Mouse (Mus musculus): ENCODE data around the gene Cldn3.
"Not testable (repeated sequence)": the region's sequence is repeated elsewhere in the genome, so short reads cannot be mapped to it uniquely, and the experiment has no call there.

Cldn3 gene

DNA sequence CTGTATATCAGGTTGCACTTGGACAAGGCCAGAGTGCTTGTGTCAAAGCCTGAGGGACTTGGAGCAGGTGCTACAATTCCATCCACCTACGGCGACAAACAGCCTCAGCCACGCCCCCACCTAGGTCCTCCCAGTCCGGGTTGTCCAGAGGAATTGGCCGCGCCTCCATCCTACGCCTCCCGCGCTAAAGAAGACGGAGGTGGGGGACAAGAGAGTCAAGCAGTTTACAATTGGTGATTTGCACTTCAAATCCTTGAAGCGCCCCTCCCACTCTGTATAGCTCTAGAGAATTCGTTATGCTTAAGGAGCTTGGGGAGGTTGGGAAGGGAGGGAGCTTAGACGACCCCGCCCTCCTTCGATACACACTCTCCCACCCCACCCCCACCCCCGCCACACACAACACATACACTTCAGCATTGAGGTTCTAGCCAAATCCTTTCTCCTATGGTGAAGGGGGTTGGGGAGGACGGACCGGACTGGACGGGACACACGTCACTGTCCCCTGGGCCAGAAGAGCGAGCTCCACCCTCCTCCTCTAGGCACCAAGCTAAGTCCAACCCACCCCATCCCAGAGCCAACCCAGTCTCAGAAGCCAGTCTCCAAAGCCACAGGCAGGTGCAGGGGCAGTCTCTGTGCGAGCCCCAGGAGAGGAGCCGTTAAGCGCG lies at the start of gene Cldn3:
Gene Cldn3, plus strand, starts transcription at position 582 of the 665 bp plus-strand sequence.
- peak; percentile 79 for DNase-seq

DNA sequence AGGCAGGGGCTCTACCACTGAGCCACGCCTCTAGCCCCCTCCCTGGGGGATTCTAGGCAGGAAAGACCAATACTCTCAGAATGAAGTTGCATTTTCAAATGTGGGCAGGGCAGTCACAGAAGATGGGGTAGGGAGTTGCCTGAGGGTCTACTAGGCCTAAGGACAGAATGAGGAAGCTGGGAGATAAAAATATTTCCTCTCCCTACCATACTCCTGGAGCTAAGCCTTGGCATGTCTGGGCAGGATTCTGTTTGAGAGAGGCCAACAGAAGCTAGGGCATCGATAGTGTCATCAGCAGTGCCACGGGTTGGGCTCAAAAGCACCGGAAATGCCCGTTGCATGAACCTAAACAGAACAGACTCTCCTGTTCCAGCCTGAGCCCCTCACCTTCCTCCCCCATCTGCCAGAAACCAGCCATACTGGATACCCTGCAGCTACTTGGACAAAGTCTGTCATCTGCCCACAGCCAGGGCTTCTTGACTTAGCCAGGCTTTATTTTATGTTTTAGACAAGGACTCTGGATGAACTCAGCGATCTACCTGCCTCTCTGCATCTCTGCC lies 49.3 kb upstream of the Cldn3 start:
- no peak for DNase-seq

DNA sequence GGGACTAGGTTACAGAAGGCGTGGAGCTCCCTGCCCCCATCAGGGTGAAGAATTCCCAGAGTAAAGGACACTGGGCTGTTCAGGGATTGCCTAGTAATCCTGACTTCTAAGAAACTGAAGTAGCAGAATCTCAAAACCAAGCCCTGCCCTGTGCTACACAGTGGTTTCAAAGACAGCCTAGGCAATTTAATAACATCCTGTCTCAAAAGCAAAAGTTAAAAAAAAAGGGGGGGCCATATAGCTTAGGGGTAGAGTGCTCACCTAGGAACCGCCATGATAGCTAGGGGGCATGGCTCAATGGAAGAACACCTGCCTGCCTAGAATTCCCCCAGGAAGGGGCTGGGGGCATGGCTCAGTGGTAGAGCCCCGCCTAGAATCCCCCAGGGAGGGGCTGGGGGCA lies 46.9 kb upstream of the Cldn3 start:
- no peak for DNase-seq

- DNase-seq = not testable (repeated sequence)
Observed at GRCm38 (mm10) chr5:134939554-134939953, 46.5 kb upstream of the Cldn3 start.

DNA sequence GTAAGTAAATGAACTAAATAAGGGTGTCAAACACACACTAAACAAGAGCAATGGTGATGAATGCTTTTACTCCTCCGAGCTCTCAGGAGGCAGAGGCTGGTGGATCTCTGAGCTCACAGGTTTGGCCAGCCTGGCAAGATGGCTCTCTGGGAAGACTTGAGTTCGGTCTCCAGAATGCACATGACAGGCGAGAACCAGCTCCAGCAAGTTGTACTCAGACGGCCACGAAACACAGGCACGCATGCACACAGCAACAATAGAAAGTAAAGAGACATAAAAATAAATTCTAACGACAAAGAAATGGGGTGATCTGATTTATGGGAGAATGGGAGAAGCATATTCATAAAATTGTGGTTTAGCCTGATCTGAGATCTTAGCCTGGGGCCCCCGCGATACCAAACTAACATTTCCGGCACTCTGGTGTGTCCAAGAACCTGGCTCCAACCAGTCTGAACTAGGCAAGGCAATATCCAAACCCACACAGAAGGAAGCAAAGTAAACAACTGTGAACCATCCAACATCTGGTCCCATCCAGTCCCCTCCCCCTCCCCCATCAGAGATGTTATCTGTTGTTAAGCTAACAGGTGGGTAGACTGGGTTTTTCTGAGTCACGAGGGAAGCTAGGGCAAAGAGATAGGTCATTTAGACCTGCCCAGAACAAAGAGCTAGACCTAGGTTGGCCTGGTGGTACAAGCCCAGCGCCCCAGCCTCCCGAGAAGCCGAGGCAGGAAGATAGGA lies 44.4 kb upstream of the Cldn3 start:
- peak; percentile 42 for DNase-seq

- DNase-seq = no peak
Observed at GRCm38 (mm10) chr5:134942740-134943139, 43.3 kb upstream of the Cldn3 start.

- no peak for DNase-seq
Observed at GRCm38 (mm10) chr5:134944179-134944578, 41.8 kb upstream of the Cldn3 start.

GRCm38 (mm10) chr5:134945266-134945959 lies 40.6 kb upstream of the Cldn3 start:
- DNase-seq = no peak

GRCm38 (mm10) chr5:134946063-134946856 lies 39.8 kb upstream of the Cldn3 start:
- no peak for DNase-seq

- DNase-seq = peak; percentile 70
Observed at GRCm38 (mm10) chr5:134946857-134947255, 39.2 kb upstream of the Cldn3 start, which contains the start of gene Cldn4. Gene Cldn4 (minus strand): TSS chr5:134946934.

DNA sequence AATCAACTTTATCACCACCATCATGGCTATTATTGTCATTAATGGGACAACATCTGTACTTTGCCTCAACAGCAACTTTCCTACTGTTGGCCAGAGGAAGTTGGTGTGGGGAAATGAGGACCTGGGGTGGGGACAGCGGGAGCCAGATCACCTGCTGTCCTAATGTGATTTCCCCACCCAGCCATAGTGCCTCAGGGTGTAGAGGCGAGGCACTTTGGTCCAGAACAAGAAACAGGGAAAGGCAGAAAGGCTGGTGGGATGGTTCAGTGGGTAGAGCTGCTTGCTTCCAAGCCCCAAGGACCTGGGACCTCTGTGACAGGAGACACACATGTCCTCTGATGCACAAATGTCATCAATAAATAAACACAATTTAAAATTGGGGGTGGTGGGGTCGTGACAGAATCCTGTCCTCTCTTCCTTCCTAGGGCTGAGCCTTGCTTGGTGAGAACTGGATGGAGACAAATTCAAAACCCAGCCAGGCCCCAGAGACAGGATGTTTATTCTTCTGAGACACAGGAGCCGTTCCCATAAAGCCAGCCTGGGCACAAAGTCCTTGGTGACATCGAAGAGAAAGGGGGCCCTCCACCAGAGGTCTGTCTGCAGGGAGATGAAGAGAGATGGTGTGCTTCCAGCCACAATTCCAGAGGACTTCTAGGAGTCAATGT lies 38.5 kb upstream of the Cldn3 start:
- DNase-seq = no peak

GRCm38 (mm10) chr5:134948085-134948439 lies 38.0 kb upstream of the Cldn3 start:
- no peak for DNase-seq

DNA sequence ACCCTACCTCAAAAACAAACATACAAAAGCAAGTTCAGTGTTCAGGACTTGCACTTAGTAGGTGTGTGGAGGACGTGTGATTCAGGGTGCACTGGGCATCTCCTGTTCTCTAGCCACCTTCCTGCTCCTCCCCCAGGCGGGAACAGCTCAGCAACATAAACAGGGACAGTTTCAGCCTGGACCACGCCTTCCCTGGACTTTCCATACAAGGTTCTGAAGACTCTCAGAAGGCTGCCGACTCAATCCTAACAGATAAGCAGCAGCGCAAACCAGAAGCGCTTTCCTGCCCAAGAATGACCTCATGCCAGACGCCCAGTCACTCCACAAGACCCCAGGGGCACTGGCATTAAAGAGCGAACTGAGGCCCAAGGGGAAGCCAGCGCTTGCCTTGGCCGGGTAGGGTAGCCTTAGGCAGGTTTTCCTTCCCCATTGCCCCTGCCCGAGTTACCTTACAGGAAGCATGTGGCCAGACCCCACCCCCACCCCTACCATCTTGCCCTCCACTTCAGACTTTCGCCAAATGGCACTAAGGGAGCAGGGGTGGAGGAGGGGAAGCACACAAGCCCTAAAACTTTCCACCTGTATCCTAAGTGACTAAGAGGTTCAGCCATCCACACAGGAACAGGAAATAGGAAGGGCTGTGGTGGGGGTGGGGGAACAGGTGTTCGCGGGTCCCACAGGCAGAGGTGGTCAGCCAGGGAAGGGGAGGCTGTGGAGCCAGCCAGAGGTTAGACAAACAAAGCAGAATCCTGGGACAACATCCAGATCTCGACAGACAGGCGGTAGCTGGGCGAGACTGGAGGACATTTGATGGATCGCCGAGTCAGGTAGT lies 34.7 kb upstream of the Cldn3 start:
- peak; percentile 51 for DNase-seq

DNA sequence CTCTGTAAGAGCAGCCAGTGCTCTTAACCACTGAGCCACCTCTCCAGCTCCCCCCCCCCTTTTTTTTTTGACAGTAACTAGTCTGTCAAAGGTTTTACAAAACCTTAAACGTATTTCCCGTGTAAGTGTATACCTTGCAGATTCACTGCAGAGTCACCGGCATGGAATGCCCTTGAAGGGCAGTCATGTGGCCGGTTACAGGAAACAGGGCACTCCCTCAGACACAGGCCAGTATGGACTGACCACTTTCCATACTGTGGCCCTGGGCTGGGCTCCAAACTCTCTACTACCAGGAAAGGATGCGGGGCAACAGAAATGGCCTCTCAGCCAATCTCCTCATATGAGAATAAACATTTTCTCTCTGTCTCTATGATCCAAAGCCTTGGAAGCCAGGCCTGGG lies 30.5 kb upstream of the Cldn3 start:
- no peak for DNase-seq

DNA sequence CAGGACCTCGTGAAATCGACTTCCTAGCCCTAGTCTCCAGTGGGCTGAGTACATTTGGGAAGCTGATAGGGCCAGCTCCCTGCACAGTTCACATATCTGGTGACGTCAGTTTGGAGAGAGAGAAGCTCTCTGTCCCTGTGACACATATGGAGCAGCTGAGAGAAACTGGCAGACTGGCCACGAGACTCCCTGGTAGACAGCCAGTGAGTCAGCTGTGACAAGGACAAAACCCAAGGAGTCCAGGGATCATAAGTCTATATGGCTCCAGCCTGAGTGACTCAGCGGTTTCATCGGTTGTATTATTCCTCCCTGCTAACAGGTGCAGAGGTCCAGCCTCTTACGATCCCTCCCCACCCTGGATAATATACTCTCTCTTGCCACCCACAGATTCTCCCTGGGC lies 26.9 kb upstream of the Cldn3 start:
- no peak for DNase-seq

DNA sequence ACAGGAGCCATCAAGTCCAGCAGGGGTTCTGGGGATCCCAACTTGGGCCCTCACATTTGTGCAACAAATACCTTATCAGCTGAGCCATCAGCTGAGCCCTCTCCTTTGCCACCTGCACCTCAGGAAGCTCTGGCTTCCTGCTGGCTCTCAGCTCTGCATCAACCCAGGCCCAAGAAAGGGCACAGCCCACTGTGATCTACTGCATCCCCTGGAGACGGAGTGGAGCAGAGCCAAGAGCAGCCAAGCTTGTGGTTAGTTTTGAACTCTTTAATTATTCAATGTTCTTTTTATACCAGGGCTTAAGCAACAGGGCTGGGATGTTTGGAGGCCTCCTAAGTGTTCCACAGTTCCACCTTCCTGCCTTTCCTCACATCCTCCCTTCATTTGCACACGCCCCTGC lies 25.6 kb upstream of the Cldn3 start:
- no peak for DNase-seq

DNA sequence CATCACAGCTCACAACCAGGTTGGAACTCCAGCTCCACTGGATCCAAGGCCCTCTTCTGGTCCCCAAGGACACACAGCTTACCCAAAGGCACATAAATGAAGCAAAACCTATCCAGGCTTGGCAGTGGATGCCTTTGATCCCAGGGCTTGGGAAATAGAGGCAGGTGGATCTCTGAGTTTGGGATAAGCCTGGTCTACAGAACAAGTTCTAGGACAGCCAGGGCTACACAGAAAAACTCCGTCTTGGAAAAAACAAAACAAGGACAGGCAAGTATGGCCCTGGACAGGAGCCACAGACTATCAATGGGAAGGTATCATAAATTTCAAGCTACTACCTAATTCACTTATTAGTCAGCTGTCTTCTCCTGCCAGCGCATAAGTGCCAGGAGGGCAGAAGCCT lies 24.5 kb upstream of the Cldn3 start:
- no peak for DNase-seq

- DNase-seq = peak; percentile 75
Observed at GRCm38 (mm10) chr5:134963546-134963945, 22.5 kb upstream of the Cldn3 start.

GRCm38 (mm10) chr5:134964655-134965054 lies 21.4 kb upstream of the Cldn3 start:
- not testable (repeated sequence) for DNase-seq

GRCm38 (mm10) chr5:134965473-134965851 lies 20.6 kb upstream of the Cldn3 start:
- peak; percentile 89 for DNase-seq
